Mouse (Mus musculus) thymus, adult 2 months (tissue): ENCODE data around the gene Lag3.

ENCODE experiments used
- CTCF ChIP-seq: fragments of 200-500 bp; IDR thresholded peaks from 2 replicates; pipeline ENCODE4 v1.5.1; 2012; ENCODE audit warnings: mild to moderate bottlenecking, control low read depth, low read length, moderate library complexity, borderline replicate concordance; ENCODE audit not compliant: control insufficient read depth, poor library complexity, insufficient read depth; ENCODE audit errors: extremely low read depth
- POLR2A ChIP-seq: fragments of 200-500 bp; IDR thresholded peaks from 2 replicates; pipeline ENCODE4 v1.6.1; 2012; ENCODE audit warnings: mild to moderate bottlenecking, low read length, control low read depth, moderate library complexity; ENCODE audit not compliant: control insufficient read depth, poor library complexity, insufficient read depth; ENCODE audit errors: extremely low read depth

GRCm38 (mm10) chr6:124874348-124874747 lies 37.2 kb downstream of the Lag3 start:
- TF ChIP-seq CTCF (no peak), POLR2A (no peak)
